Mouse (Mus musculus): ENCODE data around the gene Ralgps1.

DNA sequence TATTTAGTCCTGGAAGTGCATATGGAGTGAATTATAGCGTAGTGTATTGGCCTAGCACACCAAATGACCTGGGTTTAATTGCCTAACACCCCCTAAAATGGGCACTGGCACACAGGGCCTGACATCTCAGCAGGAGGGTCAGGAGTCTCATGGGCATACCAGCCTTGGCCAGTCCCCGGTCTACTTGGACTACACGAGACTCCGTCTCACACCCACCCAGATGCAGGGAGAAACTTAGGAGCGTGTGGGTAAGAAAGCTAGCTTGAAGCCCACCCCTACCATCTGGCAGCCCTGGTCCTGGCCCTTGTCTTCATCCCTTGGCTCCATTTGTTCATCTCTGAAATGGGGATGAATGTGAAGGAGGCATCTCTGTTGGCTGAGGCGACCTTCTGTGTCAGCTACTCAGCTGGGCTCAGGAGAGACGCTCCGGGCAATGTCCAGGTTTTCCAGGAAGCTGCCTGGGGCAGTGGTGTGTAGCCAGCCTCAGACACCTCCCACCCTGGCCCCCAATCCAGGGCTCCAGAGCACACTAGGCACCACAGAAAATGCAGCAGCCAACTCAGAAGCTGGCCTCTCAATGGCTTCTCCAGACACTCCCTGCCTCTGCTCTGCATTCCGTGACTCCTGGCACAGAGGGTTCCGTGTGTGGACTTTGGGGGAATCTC is 150.5 kb downstream of the Ralgps1 start:
- TF ChIP-seq POLR2A (IDR thresholded peaks at IDR 0.05; ENCODE audit: low read depth, low read length) (no peak), CTCF (IDR thresholded peaks at IDR 0.05; ENCODE audit: extremely low read depth, insufficient read length, insufficient replicate concordance, low read depth, low read length) (no peak)
